Mouse (Mus musculus): Measurements from ENCODE around the gene Cebpg. TPM values are rescaled to one million over a fixed set of nuclear protein-coding genes. Genes with fewer than 3 reads are reported as not detected.

Gene Cebpg
- polyA plus RNA-seq, 1 experiment = 9.2 TPM

DNA sequence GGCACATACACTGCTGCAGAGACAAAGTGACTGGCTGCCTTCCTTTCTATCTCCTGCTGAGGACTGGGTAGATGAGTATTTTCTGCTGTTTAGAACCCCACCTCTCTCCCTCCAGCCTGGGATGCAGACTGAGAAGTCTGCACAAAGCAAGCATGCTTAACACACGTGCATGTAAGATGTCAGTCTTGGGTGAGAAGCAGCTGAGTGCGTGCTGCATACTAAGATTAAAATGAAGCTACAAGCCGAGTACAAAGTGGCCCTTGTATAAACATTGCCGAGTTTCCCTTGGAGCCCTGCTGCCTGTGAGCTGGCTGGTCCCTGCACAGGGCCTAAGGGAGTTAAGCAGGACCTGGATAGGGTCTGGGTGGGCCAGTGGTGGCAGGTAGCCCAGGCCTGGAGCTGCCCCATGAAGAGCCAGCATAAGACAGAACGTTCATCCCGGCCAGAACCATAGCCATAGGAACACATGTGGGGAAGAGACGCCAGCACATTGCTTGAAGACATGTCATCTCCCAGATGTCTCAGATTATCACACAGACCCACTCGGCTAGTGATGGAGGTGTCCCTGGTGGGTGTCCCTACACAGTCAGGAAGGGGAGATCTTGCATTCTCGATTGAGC, 28.5 kb downstream of the Cebpg start:
- WGBS = 70% methylated on average over 9 of the region's 9 CpGs
- no peak for DNase-seq (ENCODE audit: low read depth, low spot score)

DNA sequence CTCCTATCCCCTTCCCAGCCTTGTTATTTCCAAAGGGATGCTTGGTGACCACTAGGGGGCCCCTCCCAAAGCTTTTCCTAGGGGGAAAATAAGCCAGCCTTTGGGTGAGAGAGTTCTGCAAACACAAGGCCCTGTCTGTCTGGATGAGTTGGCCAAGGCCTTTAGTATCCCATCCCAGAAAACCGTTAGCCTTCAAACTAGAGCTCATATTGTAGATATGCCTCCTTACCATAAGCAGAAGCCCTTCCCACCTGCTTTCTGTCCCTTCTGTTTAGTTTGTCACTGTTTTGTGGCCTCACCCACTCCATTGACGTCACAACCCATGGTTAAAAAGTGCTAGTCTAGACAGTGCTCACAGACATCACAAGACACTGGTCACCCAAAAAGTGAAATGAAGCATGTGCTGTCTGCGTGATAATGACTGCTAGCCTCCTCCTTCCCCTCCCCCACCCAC, 29.5 kb downstream of the Cebpg start:
- WGBS = 49% methylated on average over 3 of the region's 3 CpGs
- no peak for DNase-seq (ENCODE audit: low read depth, low spot score)

DNA sequence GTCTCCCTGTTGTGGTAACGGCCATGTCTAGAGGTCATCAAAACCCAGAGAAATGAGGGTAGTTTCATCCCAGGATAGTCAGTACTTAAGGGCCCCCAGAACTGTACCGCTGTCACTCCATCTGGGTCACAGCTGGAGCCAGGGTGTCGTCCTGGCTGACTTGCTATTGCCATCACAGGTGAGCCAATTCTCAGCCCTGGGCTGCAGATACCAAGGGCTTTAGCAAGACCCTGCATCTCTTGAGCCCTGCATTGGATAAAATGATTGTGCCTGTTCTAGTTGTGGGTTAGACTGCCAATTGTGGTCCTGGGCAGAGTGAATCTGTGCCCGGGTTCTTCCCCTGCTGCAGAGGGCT, 30.1 kb downstream of the Cebpg start:
- DNase-seq (ENCODE audit: low read depth, low spot score) = no peak
- WGBS = 76% methylated on average over 4 of the region's 4 CpGs

DNA sequence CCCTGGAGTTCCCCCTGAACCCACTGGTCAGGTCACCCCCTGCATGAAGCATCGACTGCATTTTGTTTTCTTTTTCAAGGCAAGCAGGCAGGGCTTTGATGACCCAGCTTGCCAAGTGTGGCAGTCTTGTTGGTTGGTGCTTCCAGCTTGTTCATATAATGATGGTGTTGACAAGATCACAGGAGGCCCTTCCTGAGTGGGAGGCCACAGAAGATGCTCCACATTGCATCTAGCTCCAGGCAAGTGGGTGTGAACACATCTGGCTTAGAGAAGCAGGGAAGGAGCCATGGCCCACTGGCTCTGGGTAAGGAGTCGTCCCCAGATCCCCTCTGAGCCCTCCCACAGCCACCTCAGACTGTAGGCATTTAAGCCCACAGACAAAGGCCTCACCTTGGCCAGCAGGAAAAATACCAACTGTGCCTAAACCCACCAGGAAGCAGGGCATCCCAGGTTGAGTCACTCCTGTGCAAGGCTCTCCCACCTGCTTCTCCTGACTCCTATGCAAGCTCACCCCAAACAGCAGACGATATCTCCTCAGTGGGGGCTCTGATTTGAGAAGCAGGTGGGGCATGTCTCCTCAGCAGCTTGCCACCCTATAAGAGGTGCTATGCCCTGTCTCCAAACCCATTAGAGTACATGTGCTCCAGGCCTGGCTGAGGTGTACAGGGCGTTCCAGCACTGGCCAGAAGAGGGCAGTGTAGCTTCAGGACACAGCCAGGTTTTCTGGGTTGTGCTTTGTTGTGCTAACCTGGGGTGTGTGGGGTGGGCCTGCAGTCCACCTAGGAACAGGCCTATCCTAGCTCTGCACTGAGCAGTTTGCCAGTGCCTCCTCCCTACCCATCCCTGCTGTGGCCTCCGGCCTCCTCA, 30.7 kb downstream of the Cebpg start:
- peak; percentile 39 for DNase-seq (ENCODE audit: low read depth, low spot score)
- WGBS = 46% methylated on average over 5 of the region's 5 CpGs

DNA sequence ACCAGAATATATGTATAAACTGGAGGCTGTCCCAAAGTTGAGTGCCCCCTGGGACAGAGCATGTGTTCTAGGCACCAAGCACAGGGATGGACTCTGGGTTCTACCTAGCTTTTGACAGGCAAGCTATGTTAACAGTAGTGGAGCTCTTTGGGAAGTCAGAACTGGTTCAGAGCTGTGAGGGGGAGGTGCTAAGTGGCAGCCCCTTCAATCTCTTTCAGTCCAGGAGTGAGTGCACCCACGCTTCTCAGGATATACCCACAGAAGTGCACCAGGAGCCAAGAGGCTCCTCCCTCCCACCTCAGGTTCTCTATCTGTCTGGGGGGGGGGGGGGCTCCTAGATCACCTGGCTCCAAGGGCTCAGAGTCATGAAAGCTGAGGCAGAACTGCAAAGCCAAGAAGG, 31.9 kb downstream of the Cebpg start:
- WGBS = 90% methylated on average over 1 of the region's 1 CpGs
- no peak for DNase-seq (ENCODE audit: low read depth, low spot score)

DNA sequence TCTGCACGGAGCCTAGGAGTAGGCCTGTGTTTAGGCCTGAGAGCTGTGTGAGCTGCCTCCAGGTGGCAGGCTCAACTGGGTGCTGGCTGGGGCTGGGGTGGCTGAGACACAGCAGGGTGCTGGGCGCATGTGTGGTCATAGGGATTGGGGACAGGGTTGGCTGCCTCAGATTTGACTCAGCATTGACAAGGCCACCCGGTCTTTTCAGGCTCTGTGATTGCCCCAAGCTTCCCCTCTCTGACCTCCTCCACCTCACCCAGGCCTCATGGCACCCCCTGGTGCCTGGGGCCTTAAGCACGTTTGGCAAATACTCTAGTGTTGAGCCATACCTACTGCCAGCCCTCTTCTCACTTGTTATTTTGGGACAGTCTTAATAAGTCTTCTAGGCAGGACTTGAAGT, 33.1 kb downstream of the Cebpg start:
- WGBS = 81% methylated on average over 4 of the region's 4 CpGs

DNA sequence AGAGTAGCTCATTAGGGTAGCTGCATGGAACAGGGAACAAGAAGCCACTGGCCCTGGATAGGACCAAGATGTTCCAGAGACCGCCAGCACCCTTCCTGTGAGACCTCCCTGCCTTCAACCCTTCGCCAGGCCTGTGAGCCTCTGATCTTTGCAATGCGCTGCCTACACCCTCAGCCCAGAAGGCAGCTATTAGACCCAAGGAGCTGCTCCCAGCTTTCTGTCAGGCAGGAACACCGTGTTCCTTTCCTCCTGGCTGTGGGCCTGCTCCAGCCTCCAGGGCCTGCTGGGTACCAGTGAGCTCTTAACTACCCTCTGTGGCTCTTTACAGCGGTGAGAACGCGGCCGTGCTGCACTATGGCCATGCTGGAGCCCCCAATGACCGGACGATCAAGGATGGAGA, 35.0 kb downstream of the Cebpg start:
- DNase-seq (ENCODE audit: low read depth, low spot score) = no peak
- 93% methylated on average over 10 of the region's 10 CpGs for WGBS

More for the DNA sequence above, 33.1 kb downstream of the Cebpg start:
- no peak for DNase-seq (ENCODE audit: low read depth, low spot score)

DNA sequence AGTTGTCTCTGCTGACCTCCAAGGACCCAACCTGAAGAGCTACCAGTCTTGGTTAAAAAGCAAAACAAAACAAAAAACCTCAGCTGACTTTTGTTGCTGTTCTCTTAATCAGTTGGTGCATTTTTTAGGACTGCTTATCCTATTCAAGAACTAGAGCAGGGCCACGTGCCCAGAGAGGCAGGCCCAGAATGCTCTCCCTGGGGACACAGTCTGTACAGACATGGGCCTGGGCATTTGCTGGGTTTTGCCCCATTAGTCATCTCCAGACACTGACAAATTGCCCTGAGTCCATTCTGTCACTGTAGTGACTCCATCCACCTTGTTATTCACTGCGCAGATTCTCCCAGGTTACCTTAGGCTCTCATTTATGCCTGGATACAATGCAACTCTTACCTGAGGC, 41.1 kb downstream of the Cebpg start:
- DNase-seq (ENCODE audit: low read depth, low spot score) = no peak
- WGBS = 90% methylated on average over 2 of the region's 2 CpGs

DNA sequence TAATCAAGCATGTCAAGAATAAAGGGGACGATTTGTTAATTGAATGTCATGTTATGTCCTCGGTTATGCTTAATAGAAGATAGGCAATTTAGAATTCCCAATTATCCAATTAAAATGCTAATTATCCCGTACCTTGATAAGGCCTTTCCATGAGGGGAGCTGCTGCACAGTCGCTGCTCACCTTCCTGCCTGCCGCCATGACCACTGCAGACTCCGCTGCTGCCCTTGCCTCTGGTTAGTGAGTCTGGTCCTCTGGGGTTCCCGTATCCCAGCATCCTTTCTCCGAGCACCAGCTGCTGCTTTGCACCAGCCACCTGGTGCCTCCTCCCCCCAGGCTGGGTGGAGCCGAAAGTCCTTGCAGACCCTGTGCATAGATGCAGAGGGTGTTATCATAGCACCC, 43.1 kb downstream of the Cebpg start:
- 92% methylated on average over 9 of the region's 9 CpGs for WGBS
- DNase-seq (ENCODE audit: low read depth, low spot score) = no peak

DNA sequence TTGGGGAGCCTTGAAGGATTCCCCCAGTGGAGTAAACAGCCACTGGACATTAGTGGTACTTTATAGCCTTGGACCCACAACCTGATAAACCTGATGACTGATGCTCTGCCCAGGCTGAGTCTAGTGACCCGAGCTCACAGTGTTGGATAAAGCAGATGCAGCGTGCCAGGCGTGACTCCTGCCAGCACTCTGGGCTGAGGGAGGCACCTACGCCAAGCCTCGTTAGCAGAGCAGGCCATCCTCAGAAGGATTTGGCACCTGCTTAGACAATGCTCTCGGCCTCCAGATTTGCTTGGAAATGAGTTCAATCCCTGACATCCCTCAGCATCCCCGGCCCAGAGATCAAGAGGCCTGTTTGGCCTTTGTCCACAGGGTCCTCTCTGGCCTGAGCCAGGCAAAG, 49.7 kb downstream of the Cebpg start:
- DNase-seq (ENCODE audit: low read depth, low spot score) = no peak
- WGBS = 95% methylated on average over 7 of the region's 7 CpGs

DNA sequence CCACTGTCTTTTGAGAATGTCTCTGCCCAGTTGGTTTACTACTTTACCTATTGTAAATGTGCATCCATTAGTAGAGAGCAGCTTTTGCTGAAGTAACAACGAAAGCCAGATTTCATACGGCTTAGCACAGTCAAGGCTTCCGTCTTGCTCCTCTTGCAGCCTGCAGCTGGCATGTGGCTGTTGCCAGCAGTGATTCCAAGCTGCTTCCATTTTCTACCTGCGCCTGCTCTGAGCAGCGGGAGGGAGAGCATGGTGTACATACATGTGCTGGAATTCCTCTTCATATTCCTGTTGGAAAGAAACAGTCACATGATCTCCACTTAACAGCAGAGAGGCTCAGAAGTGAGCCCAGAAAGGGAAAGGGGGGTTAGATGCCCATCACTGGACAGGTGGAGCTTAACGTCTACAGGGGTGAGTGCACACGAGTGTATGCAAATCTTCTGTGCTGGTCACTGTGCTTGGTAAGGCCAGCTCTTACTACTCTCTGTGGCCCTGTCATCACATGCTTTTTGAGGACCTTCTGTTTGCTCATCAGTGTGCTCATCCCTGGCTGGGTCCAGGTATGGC, 53.1 kb downstream of the Cebpg start:
- WGBS = 88% methylated on average over 7 of the region's 7 CpGs
- no peak for DNase-seq (ENCODE audit: low read depth, low spot score)

DNA sequence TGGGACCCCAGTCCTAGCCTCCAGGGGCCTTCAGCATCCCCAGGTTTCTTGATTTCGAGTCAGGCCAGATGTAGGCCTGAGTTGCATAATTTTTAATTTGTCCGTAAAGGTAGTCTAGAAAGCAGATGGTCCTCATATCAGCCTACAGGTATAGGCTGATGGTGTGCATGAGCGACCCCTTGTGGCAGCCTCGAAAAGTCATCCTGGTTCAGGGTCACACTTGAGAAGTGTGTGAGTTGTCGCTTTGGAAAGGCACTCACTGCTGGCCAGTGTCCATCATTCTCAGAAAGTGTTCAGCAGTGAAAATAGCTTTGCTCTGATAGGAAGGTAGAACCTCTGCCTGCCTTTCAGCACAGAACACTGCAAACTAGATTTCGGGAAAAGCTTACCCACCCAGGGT, 55.5 kb downstream of the Cebpg start:
- DNase-seq (ENCODE audit: low read depth, low spot score) = no peak
- 31% methylated on average over 6 of the region's 6 CpGs for WGBS

Other genes with a start within 250 kb of the Cebpg start
- 2.3 and 3.0 TPM in 2 replicates for gene Chst8, start 243.9 kb downstream of the Cebpg start, polyA plus RNA-seq (2012; rRNA removed)
- 317 and 681 TPM in 2 replicates for gene Pepd, start 144.2 kb downstream of the Cebpg start, polyA plus RNA-seq (2012; rRNA removed)
- 30.9 and 36.3 TPM in 2 replicates for gene Cebpa, start 62.7 kb upstream of the Cebpg start, polyA plus RNA-seq (2012; rRNA removed)
- 2.5 and 3.6 TPM in 2 replicates for gene Slc7a10, start 129.8 kb upstream of the Cebpg start, polyA plus RNA-seq (2012; rRNA removed)
- 3.1 and 3.4 TPM in 2 replicates for gene Lrp3, start 158.9 kb upstream of the Cebpg start, polyA plus RNA-seq (2012; rRNA removed)

All from large intestine, adult 2 months (tissue).